Mouse (Mus musculus) adrenal gland, postnatal 36 days (tissue): Measurements from ENCODE around the gene Mast4. TPM values are rescaled to one million over a fixed set of nuclear protein-coding genes. Genes with fewer than 3 reads are reported as not detected.

ENCODE experiments used
- DNase-seq, 2 experiments: peaks; one replicate each; pipeline ENCODE4 v3.0.0; 2021; ENCODE audit warnings: mixed read lengths in 1 of 2
- total RNA-seq, 2 experiments: library from RNA; stranded (reverse); gene quantifications; 2 replicates each; pipeline ENCODE4 v1.2.3; 2021

Gene Mast4
- total RNA-seq, 2 experiments from 2014 or later, result 62.9 to 90.1 TPM

- DNase-seq, result no peak
Observed at GRCm38 (mm10) chr13:103241092-103241491, 93.2 kb downstream of the Mast4 start.

DNA sequence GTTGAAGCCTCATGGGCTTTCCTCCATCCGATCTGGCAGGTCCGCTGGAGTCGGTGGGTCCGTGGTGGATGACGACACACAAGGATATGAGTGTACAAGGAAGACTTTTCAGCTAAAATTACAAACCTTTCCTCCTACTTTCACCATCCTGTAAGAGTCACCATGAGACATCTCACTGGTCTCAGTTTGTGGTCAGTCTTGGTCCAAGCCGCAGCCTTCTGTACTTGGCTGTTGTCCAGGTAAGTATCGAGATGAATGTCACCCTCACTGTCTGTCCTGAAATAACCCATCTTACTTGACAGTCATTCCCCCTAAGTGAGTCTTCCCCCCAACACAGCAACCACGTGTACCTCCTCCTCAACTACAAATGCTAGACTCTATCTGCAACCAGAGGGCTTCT lies 94.6 kb downstream of the Mast4 start:
- DNase-seq, result no peak

DNA sequence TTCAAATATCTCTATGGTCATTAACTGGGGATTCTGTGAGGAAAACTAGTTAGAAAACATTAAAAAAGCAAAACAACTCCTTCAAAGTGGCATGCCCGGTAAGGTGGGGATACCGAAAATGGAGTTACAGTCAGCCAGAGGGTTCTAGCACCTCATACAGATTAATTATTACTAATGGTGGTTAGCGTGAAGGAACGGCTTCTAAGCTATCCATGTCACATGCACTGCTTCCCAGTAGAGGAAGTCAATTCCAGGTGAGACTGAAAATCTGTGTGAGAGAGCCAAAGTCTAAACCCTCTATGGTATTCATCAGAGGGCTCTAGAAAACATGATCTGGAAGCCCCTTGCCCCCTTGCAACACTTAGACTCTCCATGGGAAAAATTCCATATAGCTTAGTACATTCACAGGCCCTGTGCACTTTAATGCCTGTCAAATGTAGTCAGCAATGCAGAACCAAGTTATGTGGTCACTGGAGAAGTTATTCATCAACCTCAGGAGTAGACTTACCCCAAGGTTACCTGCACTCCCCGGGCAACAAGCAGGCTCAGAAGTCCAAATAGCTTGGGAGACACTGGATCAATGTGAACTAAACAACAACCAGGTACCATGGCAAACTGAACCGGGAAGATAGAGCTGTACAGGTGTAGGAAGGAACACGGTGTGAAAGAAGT lies 96.1 kb downstream of the Mast4 start:
- no peak for DNase-seq

- no peak for DNase-seq
Observed at GRCm38 (mm10) chr13:103232171-103232570, 102.1 kb downstream of the Mast4 start.

- DNase-seq, result peak in 1 of 2 experiments; percentile 54
Observed at GRCm38 (mm10) chr13:103229069-103229468, 105.2 kb downstream of the Mast4 start.

GRCm38 (mm10) chr13:103225895-103226815 lies 108.1 kb downstream of the Mast4 start:
- DNase-seq, result peak; percentile 48 to 63

DNA sequence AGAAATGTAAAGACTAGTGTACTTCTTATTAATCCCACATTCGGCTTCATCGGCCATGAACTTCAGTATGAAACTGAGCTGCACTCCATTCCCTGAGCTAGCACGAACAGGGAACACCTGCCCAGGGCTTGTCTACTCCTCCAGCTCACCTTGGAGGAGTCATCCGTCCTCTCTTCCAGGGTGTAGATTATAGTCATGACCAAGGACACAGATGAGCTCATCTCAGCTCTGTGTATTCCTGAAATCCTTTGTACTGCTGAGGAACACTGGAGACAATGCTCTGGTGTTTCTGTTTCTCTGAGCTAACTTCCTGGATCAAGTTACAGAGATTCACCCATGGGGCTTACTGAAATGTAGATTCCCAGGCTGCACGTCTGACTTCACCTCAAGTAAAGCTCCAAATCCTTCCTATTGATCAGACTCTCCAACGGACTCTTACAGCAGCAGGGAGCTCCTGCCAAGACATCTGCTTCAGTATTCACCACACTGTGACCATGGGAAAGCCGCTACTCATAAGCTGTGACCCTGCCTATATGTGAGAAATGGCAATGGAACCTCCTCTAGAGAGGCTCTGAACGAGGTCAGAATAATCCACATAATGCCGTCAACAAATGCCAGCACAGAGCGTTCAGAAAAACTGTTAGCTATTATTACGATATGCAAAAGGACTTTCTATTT lies 108.9 kb downstream of the Mast4 start:
- peak; percentile 48 to 56 for DNase-seq

DNA sequence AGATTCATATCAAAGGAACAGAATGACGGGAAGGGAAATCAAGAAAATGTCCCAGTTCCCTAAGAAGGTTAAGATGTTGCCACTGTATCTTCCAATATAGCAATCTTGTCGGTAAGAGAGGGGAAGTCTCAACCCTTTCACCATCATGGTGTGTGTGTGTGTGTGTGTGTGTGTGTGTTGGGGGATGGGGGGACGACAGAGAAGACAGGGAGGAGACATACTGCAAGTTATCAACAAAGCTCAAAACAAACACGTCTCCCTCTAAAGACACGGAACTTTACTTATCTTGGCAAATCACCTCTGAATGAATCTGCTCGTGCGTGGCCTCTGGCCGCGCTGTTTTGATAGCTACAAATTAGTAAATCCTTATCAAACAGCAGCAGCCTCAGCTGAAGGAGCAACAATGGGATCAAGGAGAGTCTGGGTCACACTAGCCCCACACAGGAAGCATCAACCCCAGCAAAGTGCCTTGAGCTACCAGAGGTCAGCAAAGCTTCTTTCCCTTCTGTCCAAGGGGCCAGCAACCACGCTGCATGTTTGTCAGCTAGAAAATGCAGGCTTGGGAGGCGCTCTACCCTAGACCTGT lies 113.7 kb downstream of the Mast4 start:
- DNase-seq, result no peak

DNA sequence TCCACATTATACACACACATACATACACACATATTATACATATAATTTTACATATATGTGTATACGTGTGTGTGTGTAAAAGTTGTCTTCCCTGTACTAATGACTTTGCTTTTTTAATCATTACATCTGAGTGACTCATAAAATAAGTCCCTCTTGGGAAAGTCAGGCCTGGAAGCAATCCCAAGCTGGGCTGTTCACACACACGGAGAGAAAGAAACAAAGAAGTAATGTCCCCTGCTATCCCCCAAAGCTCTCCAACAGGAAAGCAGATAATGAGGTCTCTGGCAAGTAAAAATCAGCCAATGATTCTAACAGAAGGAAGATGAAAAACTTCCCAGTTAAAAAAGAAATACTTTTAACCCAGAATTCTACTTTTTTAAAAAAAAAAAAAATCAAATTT lies 114.3 kb downstream of the Mast4 start:
- DNase-seq, result peak; percentile 59 to 61

DNA sequence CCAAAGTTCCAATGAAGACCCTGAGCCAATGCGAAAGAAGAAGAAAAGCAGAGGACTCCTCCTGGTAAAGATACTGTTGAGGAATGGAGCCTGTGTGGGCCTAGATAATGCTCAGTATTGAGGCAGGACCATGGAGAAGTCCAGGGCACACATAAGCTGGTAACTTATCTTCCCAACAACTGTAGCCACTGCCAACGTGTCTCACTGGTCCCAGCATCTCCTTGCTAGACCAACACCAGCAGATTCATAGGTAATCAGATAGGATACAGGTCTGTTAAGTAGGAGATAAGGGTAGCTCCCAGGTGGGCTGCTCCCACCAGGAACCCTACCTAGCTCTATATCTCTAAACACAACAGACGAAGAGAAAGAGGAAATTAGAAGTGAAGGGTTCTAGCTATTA lies 116.8 kb downstream of the Mast4 start:
- no peak for DNase-seq

- DNase-seq, result no peak
Observed at GRCm38 (mm10) chr13:103214506-103214905, 119.8 kb downstream of the Mast4 start.

DNA sequence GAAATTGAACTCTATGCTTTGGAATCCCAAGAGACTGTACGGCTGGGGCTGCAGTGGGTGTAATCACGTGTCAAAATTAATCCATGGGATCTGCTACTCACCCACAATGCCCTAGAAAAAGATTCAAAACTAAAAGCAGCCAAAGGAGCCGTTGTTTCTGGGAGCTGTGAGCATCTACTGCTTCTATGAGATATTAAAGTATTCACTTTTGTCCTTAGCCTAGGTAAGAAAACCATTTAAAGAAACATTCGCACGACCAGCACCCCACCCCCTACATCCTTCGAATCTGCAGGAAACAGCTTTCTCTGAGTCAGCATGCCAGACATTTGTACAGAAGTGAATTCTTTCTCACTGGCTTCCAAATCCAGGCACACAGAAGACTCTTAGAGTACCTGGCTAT lies 122.3 kb downstream of the Mast4 start:
- no peak for DNase-seq

GRCm38 (mm10) chr13:103211501-103211941 lies 122.8 kb downstream of the Mast4 start:
- peak; percentile 67 to 68 for DNase-seq

GRCm38 (mm10) chr13:103210746-103211145 lies 123.6 kb downstream of the Mast4 start:
- no peak for DNase-seq

GRCm38 (mm10) chr13:103207199-103207598 lies 127.1 kb downstream of the Mast4 start:
- no peak for DNase-seq

DNA sequence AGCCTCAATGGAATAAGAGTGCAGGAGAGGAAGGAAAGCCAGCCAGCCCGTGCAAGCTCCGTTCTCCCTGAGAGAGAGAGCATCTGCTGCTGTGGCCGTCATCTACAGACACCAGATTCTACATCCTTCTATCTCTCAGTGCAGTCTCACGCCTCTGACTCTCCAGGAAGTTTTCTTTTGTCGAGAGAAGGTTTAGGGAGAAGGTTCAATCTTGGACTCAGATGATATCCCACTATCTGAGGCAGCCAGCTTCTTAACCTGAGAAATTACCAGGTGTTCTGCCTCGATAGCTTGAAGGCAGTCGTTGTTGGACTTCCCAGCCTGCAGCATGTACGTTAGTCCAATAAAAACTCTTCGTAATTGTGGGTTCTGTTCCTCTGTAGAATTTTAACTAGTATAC lies 127.7 kb downstream of the Mast4 start:
- DNase-seq, result no peak

- DNase-seq, result no peak
Observed at GRCm38 (mm10) chr13:103205191-103205590, 129.1 kb downstream of the Mast4 start.

DNA sequence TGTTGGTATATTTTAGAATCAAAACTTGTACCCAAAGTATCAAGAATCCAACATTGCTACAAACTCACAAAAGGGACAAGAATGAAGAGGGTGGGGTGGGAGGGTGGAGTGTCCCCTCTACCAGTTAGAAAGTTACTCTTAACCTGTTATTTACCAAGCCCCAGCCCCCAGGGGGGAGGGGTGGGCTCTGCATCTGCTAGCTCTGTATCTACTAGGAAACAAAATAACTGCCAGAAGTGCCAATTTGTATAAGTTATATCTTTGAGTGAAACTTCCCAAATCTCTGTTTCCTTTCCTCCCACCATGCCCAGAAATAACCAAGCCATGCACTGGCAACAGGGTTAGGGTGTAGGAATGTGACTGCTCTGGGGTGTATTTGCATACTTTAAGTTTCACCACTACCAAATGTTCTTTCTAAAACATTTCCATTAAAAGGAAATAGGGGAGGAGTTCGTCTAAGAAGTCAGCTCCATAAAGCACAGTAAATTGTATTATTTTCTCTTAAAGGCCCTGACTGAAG lies 130.9 kb downstream of the Mast4 start:
- no peak for DNase-seq

DNA sequence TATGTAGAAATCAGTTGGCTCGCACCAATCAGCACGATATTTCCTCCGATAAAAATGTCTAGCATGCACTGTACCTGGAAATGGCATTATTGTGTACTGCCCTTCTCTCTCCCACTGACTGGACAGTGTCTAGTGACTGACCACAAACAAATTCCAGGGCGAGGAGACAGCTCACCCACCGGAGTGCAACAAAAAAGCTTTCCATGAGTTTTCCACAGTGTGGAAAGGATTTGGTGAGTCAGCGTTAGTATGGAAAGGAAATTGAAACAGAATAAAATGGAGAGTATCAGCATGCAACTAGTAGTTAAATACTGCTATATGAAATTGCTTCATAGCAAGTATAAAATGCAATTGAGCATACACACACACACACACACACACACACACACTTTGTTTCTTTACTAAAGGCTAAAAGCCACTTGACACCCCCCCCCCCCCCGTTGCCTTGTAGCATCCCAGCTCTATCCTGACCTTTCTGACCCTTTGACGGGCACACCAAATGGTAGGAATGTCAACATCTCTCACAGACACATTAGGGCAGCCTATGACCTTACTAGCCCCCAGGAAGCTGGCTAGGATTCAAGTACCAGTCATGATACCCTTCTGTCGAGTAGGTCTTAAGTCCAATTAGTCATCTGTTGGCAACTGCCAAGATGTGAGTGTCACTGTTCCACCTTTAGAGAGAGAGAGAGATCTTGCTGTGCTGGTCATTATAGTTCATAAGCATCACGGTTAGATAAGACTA lies 133.1 kb downstream of the Mast4 start:
- no peak for DNase-seq

- no peak for DNase-seq
Observed at GRCm38 (mm10) chr13:103199823-103200660, 134.3 kb downstream of the Mast4 start.
